Mouse (Mus musculus) T-helper 2 cell (primary cell): ENCODE results near the gene Gm21964.

Experiments used
- in situ Hi-C: fragments of 300-600 bp; cut with MboI, MseI; formaldehyde crosslinking; loops from one replicate; pipeline ENCODE4 v1.15.1; 2025; ENCODE audit warnings: high pct_unique_total_duplicates

The Gm21964 gene

DNA sequence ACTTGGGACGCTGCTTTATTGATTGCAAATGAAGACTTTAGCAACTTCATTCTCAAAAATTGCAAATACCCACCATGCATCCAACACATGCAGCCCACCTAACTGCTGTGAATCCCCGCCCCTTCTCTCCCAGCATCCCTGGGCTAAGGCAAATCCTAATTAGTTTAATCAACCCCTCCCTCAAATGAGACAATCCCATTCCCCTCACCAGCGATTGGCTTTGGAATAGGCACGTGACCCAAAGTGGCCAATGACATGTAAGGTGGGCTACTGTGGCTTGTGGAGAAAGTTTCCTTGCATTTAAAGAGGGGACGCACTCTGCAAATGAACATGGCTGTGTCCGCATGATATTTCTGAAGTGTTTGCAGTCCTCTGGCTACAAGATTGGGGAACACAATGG, 51.9 kb downstream of the Gm21964 start:
- in situ Hi-C loops: no loop called here
